Mouse (Mus musculus): Measurements from ENCODE around the gene Adora1. TPM values are rescaled to one million over a fixed set of nuclear protein-coding genes. Genes with fewer than 3 reads are reported as not detected.

Gene Adora1
- polyA plus RNA-seq, 1 experiment from 2014 or later: 2.4 TPM

DNA sequence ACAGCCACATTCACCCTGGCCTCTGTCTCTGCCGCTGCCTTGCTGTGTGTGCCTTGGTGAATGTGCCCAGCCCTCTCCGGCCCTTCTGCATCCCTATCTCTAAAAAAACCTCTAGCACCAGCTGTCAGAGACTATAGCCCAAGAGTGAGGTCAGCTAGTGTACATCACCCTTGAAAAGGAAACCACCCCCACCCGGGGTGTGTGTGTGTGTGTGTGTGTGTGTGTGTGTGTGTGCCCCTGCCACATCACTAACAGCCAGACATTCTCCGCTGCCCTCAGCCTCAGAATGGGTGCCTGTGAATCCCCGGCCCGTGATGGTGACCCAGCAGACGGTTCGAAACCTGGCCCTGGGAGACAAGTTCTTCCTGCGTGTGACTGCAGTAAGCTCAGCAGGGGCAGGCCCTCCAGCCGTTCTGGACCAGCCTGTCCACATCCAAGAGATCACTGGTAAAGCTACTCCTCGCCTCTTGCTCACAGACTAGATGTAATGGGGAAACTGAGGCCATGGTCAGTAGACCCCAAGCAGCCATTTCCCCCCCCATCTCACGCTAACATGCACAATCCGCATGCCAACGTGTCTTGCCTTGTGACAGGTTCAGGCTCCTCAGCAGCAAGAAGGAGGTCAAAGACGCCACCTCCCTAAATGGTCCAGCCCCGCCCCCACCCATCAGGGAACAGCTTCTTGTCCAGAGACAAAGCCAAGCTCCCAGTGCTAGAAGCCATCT is 40.8 kb downstream of the Adora1 start:
- ChIA-PET CTCF (interaction anchor here (1.6 to 1.7 kb wide), 2 partner anchors 39 to 74 kb away, joined by 3 read pairs; no protein-coding TSS in a partner anchor), POLR2A (interaction anchor here (0.6 kb wide), 2 partner anchors 48 to 471 kb away, joined by 3 to 7 read pairs; no protein-coding TSS in a partner anchor)
- no peaks in the 10 kb centered on the region for H3K27me3 ChIP-seq
- TF ChIP-seq CTCF (IDR thresholded peaks at IDR 0.05): no peak
- in situ Hi-C loops (cut with MboI; ENCODE audit: low pct_unique_long_range_greater_than_20kb): no loop called here
- ATAC-seq (no peak), DNase-seq (ENCODE audit: low read depth, low spot score) (no peak)

DNA sequence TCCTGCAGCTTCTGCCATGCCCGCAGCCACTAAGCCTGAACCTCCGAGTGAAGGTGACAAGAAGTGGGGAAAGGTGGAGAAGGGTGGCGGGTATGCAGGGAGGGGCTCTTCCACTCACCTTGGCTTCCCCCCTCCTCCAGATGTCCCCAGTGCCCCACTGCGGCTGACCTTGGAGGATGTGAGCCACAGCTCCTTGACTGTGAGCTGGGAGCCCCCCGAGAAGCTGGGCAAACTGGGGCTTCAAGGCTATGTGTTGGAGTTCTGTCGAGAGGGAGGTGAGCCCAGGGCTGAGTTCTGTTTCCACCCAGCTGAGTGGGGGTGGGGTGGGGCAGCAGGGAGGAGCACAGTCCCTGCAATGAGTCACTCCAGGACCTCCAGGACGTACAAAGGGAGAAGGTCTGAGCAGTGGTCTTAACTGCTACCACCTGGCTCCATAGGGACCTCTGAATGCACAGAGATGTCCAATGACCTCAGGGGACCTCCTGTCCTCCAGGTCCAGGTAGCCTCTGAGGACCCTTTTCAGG is 41.5 kb downstream of the Adora1 start:
- DNase-seq (ENCODE audit: low read depth, low spot score) (no peak), ATAC-seq (no peak)
- no peak for TF ChIP-seq CTCF (IDR thresholded peaks at IDR 0.05)
- in situ Hi-C loops (cut with MboI; ENCODE audit: low pct_unique_long_range_greater_than_20kb): no loop called here
- POLR2A ChIA-PET: no interaction called here
- CTCF ChIA-PET: no interaction called here
- no peaks in the 10 kb centered on the region for H3K27me3 ChIP-seq

DNA sequence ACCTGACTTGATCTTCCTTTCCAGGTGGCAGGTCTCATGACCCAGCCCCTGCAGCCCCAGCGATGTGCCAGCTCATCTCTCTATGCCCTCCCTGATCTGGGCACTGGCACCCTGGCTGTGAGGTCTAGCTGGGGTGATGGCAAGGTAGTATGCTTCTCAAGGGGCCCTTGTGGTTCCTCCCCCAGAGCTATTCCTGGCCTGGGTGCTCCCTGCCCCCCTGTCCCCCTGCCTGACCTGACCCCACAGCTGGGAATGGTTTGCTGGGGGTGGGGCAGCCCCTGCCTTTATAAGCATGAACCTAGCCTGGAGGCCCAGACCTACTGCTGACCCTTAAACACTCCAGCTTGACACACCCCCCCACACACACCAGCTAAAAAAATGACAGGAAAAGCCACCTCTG is 42.1 kb downstream of the Adora1 start, which contains the start of gene Mybph:
TSS of gene Mybph (plus strand) at position 323 of the 400 bp plus-strand sequence.
- no peak for ATAC-seq
- no peak for TF ChIP-seq CTCF (IDR thresholded peaks at IDR 0.05)

DNA sequence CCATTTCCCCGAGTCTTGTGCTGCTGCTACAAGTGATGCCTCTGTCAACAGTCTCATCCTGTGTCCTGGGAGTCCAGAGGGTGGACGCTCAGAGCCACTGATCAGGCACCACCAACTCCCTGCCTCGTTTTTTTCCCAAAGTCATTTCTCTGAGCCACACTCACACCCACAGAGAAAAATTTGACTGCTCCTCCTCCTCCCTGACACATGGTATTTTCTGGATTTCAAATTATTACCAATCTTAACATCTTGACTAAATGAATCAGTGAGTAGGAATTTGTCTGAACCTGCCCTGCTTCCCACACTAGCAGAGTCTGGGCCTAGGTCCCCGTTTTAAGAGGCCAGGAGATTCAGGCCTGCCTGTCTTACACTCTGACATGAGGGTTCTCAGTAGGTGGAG is 43.2 kb downstream of the Adora1 start:
- in situ Hi-C loops (cut with MboI; ENCODE audit: low pct_unique_long_range_greater_than_20kb): no loop called here
- POLR2A ChIA-PET: no interaction called here
- no peak for TF ChIP-seq CTCF (IDR thresholded peaks at IDR 0.05)
- DNase-seq (ENCODE audit: low read depth, low spot score) (no peak), ATAC-seq (no peak)
- CTCF ChIA-PET: no interaction called here
- H3K27me3 ChIP-seq: no peaks in the 10 kb centered on the region

More for the DNA sequence above, 42.1 kb downstream of the Adora1 start, which contains the start of gene Mybph:
- no peak for DNase-seq (ENCODE audit: low read depth, low spot score)
- POLR2A ChIA-PET: interaction anchor here (0.6 kb wide), 1 partner anchor 19 kb away, joined by 5 read pairs; no protein-coding TSS in a partner anchor
- in situ Hi-C loops (cut with MboI; ENCODE audit: low pct_unique_long_range_greater_than_20kb): no loop called here
- no peaks in the 10 kb centered on the region for H3K27me3 ChIP-seq
- CTCF ChIA-PET: no interaction called here

DNA sequence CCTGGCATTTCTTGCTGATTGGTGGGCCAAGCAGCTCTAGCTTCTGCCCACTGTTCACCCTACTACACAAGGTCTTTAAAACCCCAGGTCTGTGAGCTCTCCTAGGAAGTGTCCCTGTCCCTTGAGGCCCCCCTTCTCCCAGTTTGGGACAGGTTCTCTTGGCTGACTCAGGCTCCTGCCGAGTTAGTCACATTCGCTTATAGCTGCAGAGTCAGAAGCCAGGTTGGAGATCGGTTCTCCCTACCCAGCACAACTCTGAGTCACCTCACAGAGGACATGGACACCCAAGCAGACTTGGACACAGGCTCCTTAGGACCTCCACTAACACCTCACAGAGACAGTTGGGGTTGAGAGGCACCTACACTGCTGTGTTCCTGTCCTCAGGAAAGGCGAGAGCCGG is 44.0 kb downstream of the Adora1 start:
- TF ChIP-seq CTCF (IDR thresholded peaks at IDR 0.05): no peak
- DNase-seq (ENCODE audit: low read depth, low spot score): no peak
- in situ Hi-C loops (cut with MboI; ENCODE audit: low pct_unique_long_range_greater_than_20kb): no loop called here
- POLR2A ChIA-PET: no interaction called here
- CTCF ChIA-PET: no interaction called here
- ATAC-seq: no peak
- no peaks in the 10 kb centered on the region for H3K27me3 ChIP-seq

DNA sequence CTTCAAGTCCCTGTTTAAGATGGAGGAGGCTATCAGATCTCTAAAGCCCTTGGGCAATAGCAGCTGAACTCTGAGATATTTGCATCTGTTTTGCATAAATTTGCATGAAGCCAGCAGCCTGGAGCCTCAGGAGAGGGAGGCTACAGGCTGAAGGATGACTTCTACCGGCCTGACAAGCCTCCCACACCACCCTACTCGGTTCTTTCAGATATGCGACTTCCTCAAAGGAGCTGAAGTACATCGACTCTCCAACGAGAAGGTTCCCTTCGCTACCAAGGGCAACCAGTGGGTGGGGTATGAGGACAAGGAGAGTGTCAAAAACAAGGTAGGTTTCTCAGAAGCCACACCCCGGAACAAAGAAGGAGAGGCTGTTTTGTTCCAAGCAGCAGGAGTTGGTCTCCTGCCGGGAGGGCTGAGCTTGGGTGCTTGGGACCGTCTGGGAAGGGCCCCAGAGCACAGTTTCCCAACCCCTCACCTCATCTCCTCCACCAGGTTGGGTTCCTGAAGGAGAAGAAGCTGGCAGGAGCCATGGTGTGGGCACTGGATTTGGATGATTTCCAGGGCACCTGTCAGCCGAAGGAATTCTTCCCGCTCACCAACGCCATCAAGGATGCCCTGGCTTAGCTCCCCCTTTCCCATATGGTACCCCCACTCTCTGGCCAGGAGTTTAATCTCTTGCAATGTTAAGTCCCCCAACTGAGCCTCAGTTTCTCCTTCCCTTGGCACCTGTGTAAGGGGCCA is 46.1 kb downstream of the Adora1 start:
- no peak for ATAC-seq
- POLR2A ChIA-PET: no interaction called here
- in situ Hi-C loops (cut with MboI; ENCODE audit: low pct_unique_long_range_greater_than_20kb): no loop called here
- CTCF ChIA-PET: interaction anchor here (2.0 kb wide), 1 partner anchor 55 kb away, joined by 6 read pairs; no protein-coding TSS in a partner anchor
- no peak for TF ChIP-seq CTCF (IDR thresholded peaks at IDR 0.05)
- DNase-seq (ENCODE audit: low read depth, low spot score): no peak
- H3K27me3 ChIP-seq: no peaks in the 10 kb centered on the region

DNA sequence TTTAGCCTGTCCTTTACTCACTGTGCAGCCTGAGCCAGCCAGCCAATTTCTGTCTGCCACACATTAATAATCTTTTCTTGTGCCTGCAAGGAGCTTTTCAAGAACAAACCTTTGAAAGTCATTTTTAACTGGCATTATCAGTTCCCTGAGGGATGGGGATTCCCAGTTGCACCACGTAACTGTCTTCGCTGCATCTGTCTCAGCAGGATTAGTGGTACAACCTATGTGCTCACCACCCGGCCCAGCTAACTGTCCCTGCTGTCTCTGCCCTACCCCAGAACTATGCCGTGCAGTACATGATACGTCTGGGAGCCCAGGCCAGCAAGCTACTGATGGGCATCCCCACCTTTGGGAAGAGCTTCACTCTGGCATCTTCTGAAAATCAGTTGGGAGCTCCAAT is 47.0 kb downstream of the Adora1 start:
- in situ Hi-C loops (cut with MboI; ENCODE audit: low pct_unique_long_range_greater_than_20kb): no loop called here
- no peaks in the 10 kb centered on the region for H3K27me3 ChIP-seq
- ATAC-seq (no peak), DNase-seq (ENCODE audit: low read depth, low spot score) (no peak)
- no peak for TF ChIP-seq CTCF (IDR thresholded peaks at IDR 0.05)
- ChIA-PET POLR2A (no interaction called here), CTCF (interaction anchor here (2.0 kb wide), 1 partner anchor 56 kb away, joined by 6 read pairs; no protein-coding TSS in a partner anchor)

DNA sequence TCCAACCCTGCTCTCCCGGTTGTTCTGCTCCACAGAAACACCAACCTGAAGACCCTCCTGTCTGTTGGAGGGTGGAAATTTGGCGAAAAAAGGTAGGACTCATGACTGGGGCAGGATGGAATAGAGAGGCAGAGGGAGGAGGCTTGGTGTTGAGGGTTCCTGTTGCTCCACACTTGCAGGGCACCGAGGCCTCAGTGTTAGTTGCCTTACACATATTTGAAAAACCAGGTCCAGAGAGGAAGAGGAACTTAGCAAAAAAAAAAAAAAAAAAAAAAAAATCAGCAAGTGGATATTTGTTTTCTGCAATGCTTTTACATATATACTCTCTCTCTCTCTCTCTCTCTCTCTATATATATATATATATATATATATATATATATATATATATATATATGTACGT is 51.1 kb downstream of the Adora1 start:
- ATAC-seq (no peak), DNase-seq (ENCODE audit: low read depth, low spot score) (no peak)
- TF ChIP-seq CTCF (IDR thresholded peaks at IDR 0.05): no peak
- in situ Hi-C loops (cut with MboI; ENCODE audit: low pct_unique_long_range_greater_than_20kb): no loop called here
- ChIA-PET CTCF (no interaction called here), POLR2A (no interaction called here)
- H3K27me3 ChIP-seq: no peaks in the 10 kb centered on the region

DNA sequence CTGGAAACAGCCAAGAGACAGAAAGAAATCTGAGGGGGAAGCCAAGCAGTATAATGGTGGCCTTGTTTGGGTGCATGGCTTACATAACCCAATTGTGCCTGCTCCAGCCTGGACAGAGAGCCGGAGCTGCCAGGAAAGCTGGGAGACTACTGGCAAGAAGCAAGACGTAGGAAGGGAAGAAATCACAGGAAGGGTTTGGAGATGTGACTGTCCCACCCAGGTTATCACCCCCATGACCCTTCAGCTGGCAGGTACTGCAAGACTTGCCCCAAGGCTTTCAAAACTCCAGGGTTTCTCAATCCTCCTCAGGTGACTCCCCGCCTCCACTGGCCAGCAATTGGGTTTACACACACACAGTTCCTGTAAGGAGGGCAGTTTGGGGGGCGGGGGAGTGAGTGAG is 53.2 kb downstream of the Adora1 start, which contains the start of gene Chil1:
TSS of gene Chil1 (plus strand) at position 152 of the 400 bp plus-strand sequence.
- no peak for ATAC-seq
- ChIA-PET POLR2A (interaction anchor here (1.4 kb wide), 1 partner anchor 8 kb away, joined by 3 read pairs; no protein-coding TSS in a partner anchor), CTCF (no interaction called here)
- in situ Hi-C loops (cut with MboI; ENCODE audit: low pct_unique_long_range_greater_than_20kb): no loop called here
- no peak for DNase-seq (ENCODE audit: low read depth, low spot score)
- TF ChIP-seq CTCF (IDR thresholded peaks at IDR 0.05): no peak
- no peaks in the 10 kb centered on the region for H3K27me3 ChIP-seq

DNA sequence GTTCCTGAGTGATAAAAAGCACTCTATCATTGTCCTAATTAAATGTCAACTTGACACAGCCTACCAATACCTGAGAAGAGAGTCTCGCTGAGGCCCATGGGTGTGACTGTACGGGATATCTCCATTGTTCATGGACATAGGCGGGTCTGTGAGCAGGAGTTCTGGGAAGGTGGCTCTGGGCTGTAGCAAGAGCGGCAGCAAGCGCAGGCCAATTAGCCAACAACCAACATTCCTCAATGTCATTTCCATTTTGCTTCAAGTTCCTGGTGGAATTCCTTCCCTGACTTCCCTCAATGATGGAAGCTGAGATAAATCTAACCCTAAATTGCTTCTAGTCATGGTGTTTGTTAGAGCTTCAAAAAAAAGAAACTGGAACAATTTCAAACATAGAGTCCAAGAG is 57.3 kb downstream of the Adora1 start:
- CTCF ChIA-PET: no interaction called here
- in situ Hi-C loops (cut with MboI; ENCODE audit: low pct_unique_long_range_greater_than_20kb): no loop called here
- POLR2A ChIA-PET: no interaction called here
- peaks cover 6% of the 10 kb centered on the region for H3K27me3 ChIP-seq
- no peak for TF ChIP-seq CTCF (IDR thresholded peaks at IDR 0.05)
- no peak for ATAC-seq
- DNase-seq (ENCODE audit: low read depth, low spot score): no peak

DNA sequence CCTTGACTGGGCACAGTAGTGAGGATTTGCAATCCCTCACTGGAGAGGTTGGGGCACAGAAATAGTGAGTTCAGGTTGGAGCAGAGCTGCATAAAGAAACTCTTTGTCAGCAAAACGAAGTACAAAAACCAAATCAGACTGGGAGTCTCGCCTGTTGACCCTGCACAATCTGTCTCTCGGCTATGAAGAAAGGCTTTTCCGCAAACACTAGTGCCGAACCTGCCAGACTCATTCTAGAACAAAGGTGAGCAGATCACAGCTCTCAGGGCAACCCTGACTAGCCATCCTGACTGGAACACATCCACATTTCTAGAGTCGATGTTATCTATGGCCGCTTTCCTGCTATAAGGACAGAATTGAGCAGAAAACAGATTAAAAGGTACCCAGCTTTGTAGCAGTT is 62.1 kb downstream of the Adora1 start:
- CTCF ChIA-PET: no interaction called here
- in situ Hi-C loops (cut with MboI; ENCODE audit: low pct_unique_long_range_greater_than_20kb): no loop called here
- no peak for TF ChIP-seq CTCF (IDR thresholded peaks at IDR 0.05)
- ATAC-seq (no peak), DNase-seq (ENCODE audit: low read depth, low spot score) (no peak)
- POLR2A ChIA-PET: interaction anchor here (0.6 kb wide), 1 partner anchor 511 kb away, joined by 4 read pairs; no protein-coding TSS in a partner anchor
- peaks cover 15% of the 10 kb centered on the region for H3K27me3 ChIP-seq
